ENCODE assay signal across 8 mouse cellular contexts in the genomic region with DNA sequence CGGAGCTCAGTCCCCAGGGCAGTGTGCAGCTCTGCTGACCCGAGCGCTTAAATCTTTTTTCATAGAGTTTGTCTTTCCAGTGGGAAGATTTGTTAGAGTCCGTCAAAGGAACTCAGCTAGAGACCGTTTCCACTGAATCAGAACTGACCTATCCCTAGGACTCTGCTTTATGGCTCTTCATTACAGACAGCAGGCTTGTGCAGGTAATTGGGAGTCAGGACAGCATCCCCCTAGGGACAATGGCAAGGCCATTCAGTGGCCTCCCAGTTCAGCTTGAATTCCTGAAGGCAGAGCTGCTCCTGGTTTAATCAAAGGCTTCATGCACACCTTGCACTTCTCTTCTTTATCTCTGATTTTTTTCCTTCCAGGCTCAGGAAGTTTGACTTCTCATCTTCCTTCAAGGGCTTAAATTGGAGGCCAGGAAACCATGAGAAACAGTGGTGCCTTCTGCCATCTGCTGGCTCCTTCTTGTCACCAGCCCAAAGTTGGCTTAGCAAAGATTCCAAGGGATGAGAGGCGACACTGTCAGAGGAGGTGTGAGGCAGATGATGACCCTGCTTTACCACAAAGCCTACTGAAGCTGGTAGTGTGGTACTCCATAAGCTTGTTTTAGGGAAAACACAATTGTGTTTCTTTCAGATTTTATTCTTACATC.
DNase-seq lines count a peak whose midpoint lies in the region; TF ChIP-seq lines count a peak whose summit lies in the region.
"Had no signal": no experiment of that assay in that cellular context is flagged by ENCODE, and none has a peak within 500 bp of the region (broad histone marks: within the 10 kb centered on the region; RNA-seq: fewer than 3 reads in every experiment).

No protein-coding gene starts in this region.

- no peaks in the 10 kb centered on the region for H3K36me3 ChIP-seq in small intestine, adult 2 months (ENCODE audit: control insufficient read depth, insufficient read depth, low read length)

- WGBS in lung, adult 2 months: 82% methylated on average over 6 of the region's 6 CpGs
- 83% methylated on average over 6 of the region's 6 CpGs for WGBS in small intestine, adult 2 months

- TF ChIP-seq POLR2A in lung, adult 2 months (IDR thresholded peaks at IDR 0.05; ENCODE audit: borderline replicate concordance, extremely low read depth, low read depth, low read length): no peak
- no peak for TF ChIP-seq POLR2A in small intestine, adult 2 months (IDR thresholded peaks at IDR 0.05; ENCODE audit: low read depth, low read length)

- intact Hi-C loops in heart, postnatal 10 days (cut with DNase I): loop anchor here (1.0 to 5.0 kb wide), 2 partner anchors 39 to 252 kb away; no protein-coding TSS in a partner anchor
- intact Hi-C loops in left cerebral cortex, postnatal 4 days (cut with DNase I): loop anchor here (2.0 kb wide), 1 partner anchor 252 kb away; no protein-coding TSS in a partner anchor

- no peaks in the 10 kb centered on the region for H3K27me3 ChIP-seq in small intestine, adult 2 months (ENCODE audit: control insufficient read depth, insufficient read depth, low read length)

- H3K27ac ChIP-seq in small intestine, adult 2 months (ENCODE audit: insufficient read depth, low read depth, low read length): no peak overlapping the region

- H3K4me3 ChIP-seq in lung, adult 2 months (replicated peaks; ENCODE audit: extremely low read depth, low read depth, low read length): no peak overlapping the region
- H3K4me3 ChIP-seq in small intestine, adult 2 months (ENCODE audit: low read depth, low read length): no peak overlapping the region
- H3K4me3 ChIP-seq: megakaryocyte, embryonic 14.5 days had no signal

- DNase-seq in lung, adult 2 months: no peak
- DNase-seq in lung, adult 18-20 months: no peak
- peak; percentile 75 to 77 for DNase-seq in cerebellum, postnatal 10 days
- peak; percentile 37 to 55 for DNase-seq in heart, postnatal 10 days
- DNase-seq in left cerebral cortex, postnatal 4 days: peak; percentile 42
- DNase-seq in thymus, postnatal 14 days: no peak

- H3K4me1 ChIP-seq in lung, adult 2 months (ENCODE audit: control insufficient read depth, insufficient read depth, low read length): no peaks in the 10 kb centered on the region
- peaks cover 6% of the 10 kb centered on the region; the same call in 1 of the 2 replicates for H3K4me1 ChIP-seq in small intestine, adult 2 months (ENCODE audit: control insufficient read depth, insufficient read depth, insufficient read length, low read length)
- H3K4me1 ChIP-seq: megakaryocyte, embryonic 14.5 days had no signal

- TF ChIP-seq CTCF in lung, adult 2 months (IDR thresholded peaks at IDR 0.05; ENCODE audit: insufficient read depth, low read length): peak; percentile 59
- peak; percentile 64; the same call in 1 of the 2 replicates for TF ChIP-seq CTCF in small intestine, adult 2 months (IDR thresholded peaks at IDR 0.05; ENCODE audit: extremely low read depth, insufficient read length, insufficient replicate concordance, low read depth, low read length)

Comparison
In these comparisons a context has a peak if more than half of its experiments do, and no peak if none do; other contexts are left out.
1. DNase-seq: peak in cerebellum, postnatal 10 days (2 of 2), heart, postnatal 10 days (2 of 2) and left cerebral cortex, postnatal 4 days (single experiment); none in lung, adult 2 months (single experiment), lung, adult 18-20 months (0 of 2) and thymus, postnatal 14 days (single experiment).